Mouse (Mus musculus): ENCODE measurements at regions not wholly inside any gene's neighbourhood (a gene's known extent, or its start where the extent isn't known, plus 50 kb on each side); places are given as distances from the start of the nearest gene placed in this dataset.

GRCm38 (mm10) chr13:52341981-52342380 lies 189.1 kb downstream of the Diras2 start:
- TF ChIP-seq CEBPB (IDR thresholded peaks at IDR 0.05; ENCODE audit: low read depth) (no peak), CTCF (IDR thresholded peaks at IDR 0.05; ENCODE audit: control insufficient read depth, insufficient read depth, insufficient read length) (no peak), MYOD1 (IDR thresholded peaks at IDR 0.05; ENCODE audit: control insufficient read depth, insufficient read length, low read depth) (no peak), USF1 (IDR thresholded peaks at IDR 0.05; ENCODE audit: low read depth) (no peak), MAX (IDR thresholded peaks at IDR 0.05) (no peak), FOSL1 (IDR thresholded peaks at IDR 0.05; ENCODE audit: insufficient read depth, low read length, poor library complexity, severe bottlenecking) (no peak), MYOG (IDR thresholded peaks at IDR 0.05; ENCODE audit: control insufficient read depth, extremely low read depth, insufficient read length) (no peak)

Data from C2C12 (cell line).